Mouse (Mus musculus) erythroblast, embryonic 14.5 days (primary cell): ENCODE results near the gene Tlk2.

Experiments
- GATA1 ChIP-seq: IDR thresholded peaks from 2 replicates; pipeline ENCODE4 v1.6.1; 2012; ENCODE audit warnings: low read length, inconsistent platforms, mixed read lengths
- TAL1 ChIP-seq: IDR thresholded peaks from 3 replicates; pipeline ENCODE4 v1.6.1; 2012; ENCODE audit warnings: low read length, inconsistent platforms, mixed read lengths

- TF ChIP-seq GATA1 (no peak), TAL1 (no peak)
Observed at GRCm38 (mm10) chr11:105182461-105182855, 3.9 kb downstream of the Tlk2 start.
